Mouse (Mus musculus): ENCODE results near the gene Tmem33. TPM values are rescaled to one million over a fixed set of nuclear protein-coding genes. Genes with fewer than 3 reads are reported as not detected.

The Tmem33 gene
- polyA plus RNA-seq, 1 experiment from 2014 or later: 85.7 TPM

Other genes starting within 250 kb of the Tmem33 start
- gene Phox2b, start 161.3 kb upstream of the Tmem33 start, polyA plus RNA-seq (2015; fragmentation: Nextera tagmentation; extraction: Ambion mirVana): 0.93 and 2.8 TPM in 2 replicates
- 172 and 173 TPM in 2 replicates for gene Slc30a9, start 46.4 kb downstream of the Tmem33 start, polyA plus RNA-seq (2015; fragmentation: Nextera tagmentation; extraction: Ambion mirVana)
- 12.1 TPM in 2 replicates for gene Bend4, start 167.7 kb downstream of the Tmem33 start, polyA plus RNA-seq (2015; fragmentation: Nextera tagmentation; extraction: Ambion mirVana)